Mouse (Mus musculus): ENCODE measurements at regions not wholly inside any gene's neighbourhood (a gene's known extent, or its start where the extent isn't known, plus 50 kb on each side); places are given as distances from the start of the nearest gene placed in this dataset.

GRCm38 (mm10) chr16:29728769-29729481 lies 149.8 kb downstream of the Opa1 start:
- no peak overlapping the region for H3K9ac ChIP-seq
- 13% methylated on average over 10 of the region's 10 CpGs for WGBS
- peak; percentile 55; the same call in 1 of the 2 replicates for ATAC-seq (ENCODE audit: low read depth)
- no peaks in the 10 kb centered on the region for H3K9me3 ChIP-seq
- H3K4me3 ChIP-seq = no peak overlapping the region
- no peak overlapping the region for H3K4me2 ChIP-seq
- peaks cover 97% of the 10 kb centered on the region for H3K27me3 ChIP-seq
- H3K36me3 ChIP-seq = no peaks in the 10 kb centered on the region
- no peak overlapping the region for H3K27ac ChIP-seq (replicated peaks)
- H3K4me1 ChIP-seq (replicated peaks) = peaks cover 30% of the 10 kb centered on the region

GRCm38 (mm10) chr16:29730010-29730409 lies 150.9 kb downstream of the Opa1 start:
- no peak overlapping the region for H3K9ac ChIP-seq
- 26% methylated on average over 5 of the region's 5 CpGs for WGBS
- H3K4me2 ChIP-seq = no peak overlapping the region
- no peaks in the 10 kb centered on the region for H3K9me3 ChIP-seq
- no peak overlapping the region for H3K4me3 ChIP-seq
- H3K36me3 ChIP-seq = no peaks in the 10 kb centered on the region
- no peak overlapping the region for H3K27ac ChIP-seq (replicated peaks)
- peaks cover 89% of the 10 kb centered on the region for H3K27me3 ChIP-seq
- no peak for ATAC-seq (ENCODE audit: low read depth)
- H3K4me1 ChIP-seq (replicated peaks) = peaks cover 37% of the 10 kb centered on the region

GRCm38 (mm10) chr16:29732889-29733288 lies 153.8 kb downstream of the Opa1 start:
- Histone ChIP-seq H3K9ac (no peak overlapping the region), H3K4me1 (replicated peaks) (peaks cover 44% of the 10 kb centered on the region), H3K27me3 (peaks cover 82% of the 10 kb centered on the region), H3K36me3 (no peaks in the 10 kb centered on the region), H3K4me2 (no peak overlapping the region), H3K4me3 (no peak overlapping the region), H3K27ac (replicated peaks) (no peak overlapping the region), H3K9me3 (no peaks in the 10 kb centered on the region)
- 85% methylated on average over 1 of the region's 1 CpGs for WGBS
- no peak for ATAC-seq (ENCODE audit: low read depth)

- H3K4me1 ChIP-seq (replicated peaks) = peaks cover 41% of the 10 kb centered on the region
- H3K27ac ChIP-seq (replicated peaks) = no peak overlapping the region
- H3K9me3 ChIP-seq = no peaks in the 10 kb centered on the region
- H3K36me3 ChIP-seq = no peaks in the 10 kb centered on the region
- 0 out of 2 replicates have a peak, but pooled peaks have one; percentile 10 for ATAC-seq (ENCODE audit: low read depth)
- peaks cover 79% of the 10 kb centered on the region for H3K27me3 ChIP-seq
- no peak overlapping the region for H3K4me3 ChIP-seq
- H3K4me2 ChIP-seq = no peak overlapping the region
- no peak overlapping the region for H3K9ac ChIP-seq
- 75% methylated on average over 10 of the region's 10 CpGs for WGBS
These were observed 154.7 kb downstream of the Opa1 start for GRCm38 (mm10) chr16:29733847-29734246.

GRCm38 (mm10) chr16:29734324-29734723 lies 155.2 kb downstream of the Opa1 start:
- H3K4me2 ChIP-seq = peak overlapping the region; percentile 36
- no peaks in the 10 kb centered on the region for H3K36me3 ChIP-seq
- H3K9ac ChIP-seq = 0 out of 2 replicates have a peak overlapping the region, but pooled peaks have one; percentile 31
- no peaks in the 10 kb centered on the region for H3K9me3 ChIP-seq
- H3K4me3 ChIP-seq = no peak overlapping the region
- peak overlapping the region; percentile 68 for H3K27ac ChIP-seq (replicated peaks)
- ATAC-seq (ENCODE audit: low read depth) = peak; percentile 63
- H3K27me3 ChIP-seq = peaks cover 79% of the 10 kb centered on the region
- WGBS = 19% methylated on average over 1 of the region's 1 CpGs
- H3K4me1 ChIP-seq (replicated peaks) = peaks cover 36% of the 10 kb centered on the region

- H3K9ac ChIP-seq = 0 out of 2 replicates have a peak overlapping the region, but pooled peaks have one; percentile 31
- ATAC-seq (ENCODE audit: low read depth) = peak; percentile 75
- no peaks in the 10 kb centered on the region for H3K9me3 ChIP-seq
- peaks cover 79% of the 10 kb centered on the region for H3K27me3 ChIP-seq
- peaks cover 31% of the 10 kb centered on the region for H3K4me1 ChIP-seq (replicated peaks)
- WGBS = under 1% methylated on average over 12 of the region's 12 CpGs
- H3K27ac ChIP-seq (replicated peaks) = peak overlapping the region; percentile 68
- H3K4me2 ChIP-seq = peak overlapping the region; percentile 36
- H3K36me3 ChIP-seq = no peaks in the 10 kb centered on the region
- no peak overlapping the region for H3K4me3 ChIP-seq
These were observed 155.7 kb downstream of the Opa1 start for GRCm38 (mm10) chr16:29734738-29735250.

- Histone ChIP-seq H3K27ac (replicated peaks) (0 out of 2 replicates have a peak overlapping the region, but pooled peaks have one; percentile 68), H3K36me3 (no peaks in the 10 kb centered on the region), H3K4me1 (replicated peaks) (peaks cover 28% of the 10 kb centered on the region), H3K4me2 (no peak overlapping the region), H3K4me3 (no peak overlapping the region), H3K9ac (no peak overlapping the region), H3K9me3 (no peaks in the 10 kb centered on the region), H3K27me3 (peaks cover 78% of the 10 kb centered on the region)
- WGBS = 15% methylated on average over 12 of the region's 12 CpGs
- ATAC-seq (ENCODE audit: low read depth) = 0 out of 2 replicates have a peak, but pooled peaks have one; percentile 61
These were observed 156.4 kb downstream of the Opa1 start for GRCm38 (mm10) chr16:29735371-29736008.

- Histone ChIP-seq H3K27me3 (peaks cover 78% of the 10 kb centered on the region), H3K9ac (no peak overlapping the region), H3K4me1 (replicated peaks) (peaks cover 28% of the 10 kb centered on the region), H3K4me3 (no peak overlapping the region), H3K4me2 (no peak overlapping the region), H3K9me3 (no peaks in the 10 kb centered on the region), H3K27ac (replicated peaks) (no peak overlapping the region), H3K36me3 (no peaks in the 10 kb centered on the region)
- ATAC-seq (ENCODE audit: low read depth) = no peak
- WGBS = 58% methylated on average over 9 of the region's 9 CpGs
These were observed 157.1 kb downstream of the Opa1 start for GRCm38 (mm10) chr16:29736211-29736610.

- 94% methylated on average over 9 of the region's 9 CpGs for WGBS
- Histone ChIP-seq H3K9me3 (no peaks in the 10 kb centered on the region), H3K27me3 (peaks cover 65% of the 10 kb centered on the region), H3K27ac (replicated peaks) (no peak overlapping the region), H3K9ac (no peak overlapping the region), H3K4me2 (no peak overlapping the region), H3K36me3 (no peaks in the 10 kb centered on the region), H3K4me3 (no peak overlapping the region), H3K4me1 (replicated peaks) (peaks cover 34% of the 10 kb centered on the region)
- ATAC-seq (ENCODE audit: low read depth) = no peak
These were observed 158.9 kb downstream of the Opa1 start for GRCm38 (mm10) chr16:29738075-29738474.

- Histone ChIP-seq H3K4me2 (no peak overlapping the region), H3K9me3 (no peaks in the 10 kb centered on the region), H3K27me3 (peaks cover 40% of the 10 kb centered on the region), H3K4me1 (replicated peaks) (peaks cover 9% of the 10 kb centered on the region; the same call in 1 of the 2 replicates), H3K36me3 (no peaks in the 10 kb centered on the region), H3K4me3 (no peak overlapping the region), H3K9ac (no peak overlapping the region), H3K27ac (replicated peaks) (no peak overlapping the region)
- no peak for ATAC-seq (ENCODE audit: low read depth)
- 40% methylated on average over 14 of the region's 14 CpGs for WGBS
These were observed 163.5 kb downstream of the Opa1 start for GRCm38 (mm10) chr16:29742497-29743230.

- no peaks in the 10 kb centered on the region for H3K36me3 ChIP-seq
- WGBS = 96% methylated on average over 5 of the region's 5 CpGs
- H3K27ac ChIP-seq (replicated peaks) = no peak overlapping the region
- H3K9me3 ChIP-seq = no peaks in the 10 kb centered on the region
- ATAC-seq (ENCODE audit: low read depth) = no peak
- H3K9ac ChIP-seq = no peak overlapping the region
- H3K4me1 ChIP-seq (replicated peaks) = peaks cover 9% of the 10 kb centered on the region; the same call in 1 of the 2 replicates
- no peak overlapping the region for H3K4me2 ChIP-seq
- H3K4me3 ChIP-seq = no peak overlapping the region
- peaks cover 27% of the 10 kb centered on the region for H3K27me3 ChIP-seq
These were observed 166.4 kb downstream of the Opa1 start for GRCm38 (mm10) chr16:29745486-29745885.

GRCm38 (mm10) chr16:29746245-29746644 lies 167.1 kb downstream of the Opa1 start:
- 84% methylated on average over 4 of the region's 4 CpGs for WGBS
- no peak for ATAC-seq (ENCODE audit: low read depth)
- H3K4me3 ChIP-seq = no peak overlapping the region

More at GRCm38 (mm10) chr16:29746245-29746644, 167.1 kb downstream of the Opa1 start:
- Histone ChIP-seq H3K4me1 (replicated peaks) (peaks cover 9% of the 10 kb centered on the region; the same call in 1 of the 2 replicates), H3K36me3 (no peaks in the 10 kb centered on the region), H3K27me3 (peaks cover 20% of the 10 kb centered on the region), H3K9me3 (no peaks in the 10 kb centered on the region), H3K27ac (replicated peaks) (no peak overlapping the region), H3K4me2 (no peak overlapping the region), H3K9ac (no peak overlapping the region)
